ENCODE assay signal across 8 mouse cellular contexts in the genomic region with DNA sequence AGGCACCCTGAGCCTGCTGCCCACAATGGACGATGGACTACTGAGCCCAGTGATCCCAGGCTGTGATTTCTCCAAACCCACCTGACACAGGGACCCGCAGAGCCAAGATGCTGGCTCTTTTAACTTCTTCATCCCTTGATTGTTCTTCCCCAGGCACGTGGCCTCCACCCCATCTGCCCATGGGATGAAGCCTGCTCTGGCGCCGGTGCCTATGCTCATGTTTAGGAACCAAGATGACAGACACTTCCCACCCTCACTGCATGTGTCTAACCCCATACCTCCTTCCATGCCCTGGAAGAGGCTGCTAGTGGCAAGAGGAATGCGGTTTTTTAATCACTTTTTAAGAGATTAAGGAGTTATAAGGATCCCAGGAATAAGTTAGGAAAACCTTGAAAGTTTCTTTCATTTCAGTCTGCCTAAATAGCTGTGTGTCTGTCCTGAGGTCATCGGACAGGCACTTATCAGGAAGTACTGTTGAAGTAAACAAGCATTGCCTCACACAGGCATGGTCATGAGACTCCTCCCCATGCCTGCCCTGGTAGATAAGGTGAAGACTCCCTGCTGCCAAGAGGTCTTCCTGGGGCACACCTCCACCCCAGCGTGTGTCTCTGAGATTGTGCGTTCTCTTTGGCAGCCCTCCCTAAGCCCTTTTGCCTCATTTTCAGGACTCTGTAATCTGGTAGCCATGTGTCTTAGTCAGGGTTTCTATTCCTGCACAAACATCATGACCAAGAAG. TPM values are rescaled to one million over a fixed set of nuclear protein-coding genes. Genes with fewer than 3 reads are reported as not detected.
DNase-seq lines count a peak whose midpoint lies in the region; TF ChIP-seq lines count a peak whose summit lies in the region.

No protein-coding gene starts in this region.

- peak; percentile 98 for DNase-seq in heart, adult 11 months
- DNase-seq in heart, postnatal 4 days, result no peak
- DNase-seq in c-Kit-positive CD71-positive TER-119-negative erythroid progenitor cells, embryonic 14.5 days (ENCODE audit: low read depth), result peak; percentile 94
- DNase-seq in liver, adult 2 months (ENCODE audit: extremely low read depth, low read depth, low spot score), result peak; percentile 99
- peak; percentile 56 for DNase-seq in skeletal muscle tissue, adult 2 months (ENCODE audit: low read depth, low spot score)
- no peak for DNase-seq in urinary bladder, adult 18-20 months (ENCODE audit: low spot score in 2 of 2)
- DNase-seq in left cerebral cortex, postnatal 25 days (ENCODE audit: low spot score in 2 of 2), result no peak
- no peak for DNase-seq in frontal cortex, adult 2 months (ENCODE audit: extremely low spot score in 1 of 2, low spot score in 1 of 2)

- H3K9ac ChIP-seq in liver, adult 2 months (ENCODE audit: low read depth, low read length), result peak overlapping the region; percentile 64

- H3K27me3 ChIP-seq in liver, adult 2 months (ENCODE audit: control insufficient read depth, insufficient read depth, low read length), result no peaks in the 10 kb centered on the region

- peaks cover 2% of the 10 kb centered on the region; the same call in 1 of the 2 replicates for H3K79me2 ChIP-seq in liver, adult 2 months (ENCODE audit: control insufficient read depth, insufficient read depth, low read length)

- peaks cover 40% of the 10 kb centered on the region for H3K4me1 ChIP-seq in liver, adult 2 months (ENCODE audit: control insufficient read depth, insufficient read depth, low read length)

- 0 out of 2 replicates have a peak, but pooled peaks have one; percentile 28 for TF ChIP-seq POLR2A in liver, adult 2 months (IDR thresholded peaks at IDR 0.05; ENCODE audit: extremely low read depth, insufficient read depth, low read length)

- 17% methylated on average over 9 of the region's 9 CpGs for WGBS in liver, adult 2 months

- H3K27ac ChIP-seq in liver, adult 2 months (replicated peaks; ENCODE audit: insufficient read depth, low read depth, low read length), result peak overlapping the region; percentile 92

- H3K36me3 ChIP-seq in liver, adult 2 months (ENCODE audit: control insufficient read depth, insufficient read depth, low read length), result no peaks in the 10 kb centered on the region; the same call in 1 of the 2 replicates

- TF ChIP-seq CTCF in liver, adult 2 months (IDR thresholded peaks at IDR 0.05; ENCODE audit: low read depth, low read length), result no peak

- H3K4me3 ChIP-seq in liver, adult 2 months (ENCODE audit: insufficient read depth, low read depth, low read length), result no peak overlapping the region

- intact Hi-C loops in left cerebral cortex, postnatal 25 days (cut with DNase I), result no loop called here

RNA-seq across cellular contexts. Expression of a gene that starts 8.8 kb away (rescaled TPM):
- 1 to 10 TPM; 5.3 to 7.4 TPM for total RNA-seq in heart, postnatal 4 days (2021)
- total RNA-seq in liver, adult 2 months (2014; rRNA removed), result 14.1 and 17.1 TPM in 2 replicates
- polyA plus RNA-seq in liver, adult 2 months (2012; rRNA removed), result 7.6 and 8.7 TPM in 2 replicates
- total RNA-seq in left cerebral cortex, postnatal 25 days (2021), result 10 to 100 TPM in 1 of 2 experiments, 1 to 10 TPM in 1; 8.5 to 11.8 TPM
- 20.7 and 21.4 TPM in 2 replicates for polyA plus RNA-seq in frontal cortex, adult 2 months (2012; rRNA removed)

Comparison
In these comparisons a context has a peak if more than half of its experiments do, and no peak if none do; other contexts are left out.
1. DNase-seq: peak in heart, adult 11 months (single experiment), c-Kit-positive CD71-positive TER-119-negative erythroid progenitor cells, embryonic 14.5 days (single experiment), liver, adult 2 months (single experiment) and skeletal muscle tissue, adult 2 months (single experiment); none in heart, postnatal 4 days (single experiment), urinary bladder, adult 18-20 months (0 of 2), left cerebral cortex, postnatal 25 days (0 of 2) and frontal cortex, adult 2 months (0 of 2).